Comparison of ENCODE assay signal across 9 mouse cellular contexts in the genomic region with DNA sequence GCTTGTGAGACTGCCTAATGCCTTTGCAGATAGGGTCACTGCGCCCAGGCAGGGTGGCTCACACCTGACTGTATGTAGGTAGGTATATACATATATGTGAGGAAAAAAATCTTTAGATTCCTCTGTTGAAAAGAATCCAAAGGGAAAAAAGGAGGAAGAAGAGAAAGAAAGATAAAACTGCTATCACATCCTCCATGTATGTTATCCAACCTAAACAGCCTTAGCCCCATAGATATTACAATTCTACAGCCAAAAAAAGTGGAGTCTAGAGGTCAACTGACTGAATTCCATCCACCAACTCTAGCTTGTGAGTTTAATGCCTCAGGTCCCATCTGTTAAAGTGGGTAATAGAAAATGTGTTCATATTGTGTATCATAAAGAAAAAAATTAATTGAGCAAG. TPM values are rescaled to one million over a fixed set of nuclear protein-coding genes. Genes with fewer than 3 reads are reported as not detected.
DNase-seq lines count a peak whose midpoint lies in the region; ATAC-seq and TF ChIP-seq lines count a peak whose summit lies in the region.
"Had no signal": no experiment of that assay in that cellular context is flagged by ENCODE, and none has a peak within 500 bp of the region (broad histone marks: within the 10 kb centered on the region; RNA-seq: fewer than 3 reads in every experiment).

No protein-coding gene starts in this region.

- no peak overlapping the region for H3K4me3 ChIP-seq in heart, embryonic 13.5 days
- 0 out of 2 replicates have a peak overlapping the region, but pooled peaks have one; percentile 99 for H3K4me3 ChIP-seq in midbrain, embryonic 13.5 days (replicated peaks)
- H3K4me3 ChIP-seq in midbrain, postnatal 0 days (ENCODE audit: low read depth, low read length) = no peak overlapping the region
- H3K4me3 ChIP-seq in hindbrain, embryonic 16.5 days (ENCODE audit: low read length) = no peak overlapping the region; the same call in 1 of the 2 replicates
- H3K4me3 ChIP-seq in neural tube, embryonic 14.5 days (ENCODE audit: low read depth, low read length) = no peak overlapping the region

- H3K27ac ChIP-seq in heart, embryonic 13.5 days (replicated peaks) = no peak overlapping the region
- no peak overlapping the region for H3K27ac ChIP-seq in midbrain, embryonic 13.5 days
- no peak overlapping the region for H3K27ac ChIP-seq in midbrain, postnatal 0 days (ENCODE audit: low read depth, low read length)
- H3K27ac ChIP-seq in hindbrain, embryonic 16.5 days (ENCODE audit: low read depth, low read length) = no peak overlapping the region
- no peak overlapping the region for H3K27ac ChIP-seq in neural tube, embryonic 14.5 days (ENCODE audit: low read depth, low read length)

- no peak for ATAC-seq in heart, embryonic 13.5 days (ENCODE audit: extremely low read depth, insufficient number of reproducible peaks, low FRiP score, low TSS enrichment)
- no peak for ATAC-seq in midbrain, embryonic 13.5 days
- no peak for ATAC-seq in midbrain, postnatal 0 days (ENCODE audit: low FRiP score)
- no peak for ATAC-seq in hindbrain, embryonic 16.5 days
- no peak for ATAC-seq in neural tube, embryonic 14.5 days (ENCODE audit: low read depth)

- no peak overlapping the region for H3K9ac ChIP-seq in heart, embryonic 13.5 days
- no peak overlapping the region for H3K9ac ChIP-seq in midbrain, embryonic 13.5 days (replicated peaks)
- H3K9ac ChIP-seq in midbrain, postnatal 0 days (replicated peaks; ENCODE audit: low read length, poor library complexity, severe bottlenecking) = no peak overlapping the region
- H3K9ac ChIP-seq in hindbrain, embryonic 16.5 days (ENCODE audit: low read depth, low read length) = no peak overlapping the region
- H3K9ac ChIP-seq in neural tube, embryonic 14.5 days (replicated peaks; ENCODE audit: low read depth, low read length) = no peak overlapping the region

- peaks cover 3% of the 10 kb centered on the region; the same call in 1 of the 2 replicates for H3K9me3 ChIP-seq in heart, embryonic 13.5 days
- peaks cover 8% of the 10 kb centered on the region; the same call in 1 of the 2 replicates for H3K9me3 ChIP-seq in midbrain, embryonic 13.5 days
- H3K9me3 ChIP-seq in midbrain, postnatal 0 days (ENCODE audit: low read length) = no peaks in the 10 kb centered on the region
- 0 out of 2 replicates have a peak, but pooled peaks cover 2% of the 10 kb centered on the region for H3K9me3 ChIP-seq in hindbrain, embryonic 16.5 days (ENCODE audit: control insufficient read depth, low read length)
- no peaks in the 10 kb centered on the region for H3K9me3 ChIP-seq in neural tube, embryonic 14.5 days (ENCODE audit: control insufficient read depth, low read length)

- DNase-seq in heart, postnatal 10 days = no peak
- no peak for DNase-seq in midbrain, postnatal 0 days (ENCODE audit: low spot score)
- DNase-seq in frontal cortex, postnatal 14 days (ENCODE audit: low spot score in 2 of 2) = no peak
- DNase-seq in left cerebral cortex, postnatal 4 days = no peak
- DNase-seq: right cerebral cortex, postnatal 25 days had no signal

- peak overlapping the region; percentile 72; the same call in 1 of the 2 replicates for H3K4me2 ChIP-seq in heart, embryonic 13.5 days
- peak overlapping the region; percentile 89 for H3K4me2 ChIP-seq in midbrain, embryonic 13.5 days (replicated peaks)
- H3K4me2 ChIP-seq in midbrain, postnatal 0 days (ENCODE audit: low read depth, low read length, poor library complexity, severe bottlenecking) = no peak overlapping the region
- peak overlapping the region; percentile 75 for H3K4me2 ChIP-seq in hindbrain, embryonic 16.5 days (ENCODE audit: low read length)
- peak overlapping the region; percentile 73; the same call in 1 of the 2 replicates for H3K4me2 ChIP-seq in neural tube, embryonic 14.5 days (ENCODE audit: low read depth, low read length)

- H3K4me1 ChIP-seq in heart, embryonic 13.5 days = peaks cover 15% of the 10 kb centered on the region
- peaks cover 25% of the 10 kb centered on the region for H3K4me1 ChIP-seq in midbrain, embryonic 13.5 days (replicated peaks)
- H3K4me1 ChIP-seq in midbrain, postnatal 0 days (ENCODE audit: insufficient read depth, low read length) = peaks cover 7% of the 10 kb centered on the region
- peaks cover 14% of the 10 kb centered on the region for H3K4me1 ChIP-seq in hindbrain, embryonic 16.5 days (ENCODE audit: control insufficient read depth, insufficient read depth, low read depth, low read length)
- H3K4me1 ChIP-seq in neural tube, embryonic 14.5 days (ENCODE audit: control insufficient read depth, insufficient read depth, low read length) = peaks cover 8% of the 10 kb centered on the region; the same call in 1 of the 2 replicates

- intact Hi-C loops in heart, postnatal 10 days (cut with DNase I) = loop anchor here (5.0 kb wide), 2 partner anchors 118 to 213 kb away; partner anchors contain the start of genes Aamdc, Ints4 and Rsf1
- intact Hi-C loops in left cerebral cortex, postnatal 4 days (cut with DNase I) = no loop called here

- no peak for TF ChIP-seq CTCF in midbrain, postnatal 0 days (IDR thresholded peaks at IDR 0.05)

- WGBS in heart, embryonic 13.5 days = 95% methylated on average over 1 of the region's 1 CpGs
- WGBS in midbrain, embryonic 13.5 days = 100% methylated on average over 1 of the region's 1 CpGs
- WGBS in midbrain, postnatal 0 days = 100% methylated on average over 1 of the region's 1 CpGs
- WGBS in hindbrain, embryonic 16.5 days = 100% methylated on average over 1 of the region's 1 CpGs
- 96% methylated on average over 1 of the region's 1 CpGs for WGBS in neural tube, embryonic 14.5 days

- peaks cover 16% of the 10 kb centered on the region for H3K36me3 ChIP-seq in heart, embryonic 13.5 days
- peaks cover 19% of the 10 kb centered on the region for H3K36me3 ChIP-seq in midbrain, embryonic 13.5 days
- H3K36me3 ChIP-seq in midbrain, postnatal 0 days (ENCODE audit: insufficient read depth, low read length) = no peaks in the 10 kb centered on the region
- peaks cover 3% of the 10 kb centered on the region; the same call in 1 of the 2 replicates for H3K36me3 ChIP-seq in hindbrain, embryonic 16.5 days (ENCODE audit: control insufficient read depth, insufficient read depth, low read length)
- no peaks in the 10 kb centered on the region; the same call in 1 of the 2 replicates for H3K36me3 ChIP-seq in neural tube, embryonic 14.5 days (ENCODE audit: control insufficient read depth, insufficient read depth, low read length)

- H3K27me3 ChIP-seq in heart, embryonic 13.5 days (replicated peaks) = no peaks in the 10 kb centered on the region
- H3K27me3 ChIP-seq in midbrain, embryonic 13.5 days = no peaks in the 10 kb centered on the region
- no peaks in the 10 kb centered on the region for H3K27me3 ChIP-seq in midbrain, postnatal 0 days (ENCODE audit: insufficient read depth, low read length)
- H3K27me3 ChIP-seq in hindbrain, embryonic 16.5 days (replicated peaks; ENCODE audit: control insufficient read depth, insufficient read depth, low read length) = no peaks in the 10 kb centered on the region
- H3K27me3 ChIP-seq in neural tube, embryonic 14.5 days (ENCODE audit: control insufficient read depth, insufficient read depth, low read length) = no peaks in the 10 kb centered on the region

RNA-seq across cellular contexts. Expression of gene Clns1a, which starts 1.0 kb away (rescaled TPM):
- 96.0 and 110 TPM in 2 replicates for polyA plus RNA-seq in heart, embryonic 13.5 days (2015; fragmentation: Nextera tagmentation; extraction: Ambion mirVana)
- 10 to 100 TPM; 33.3 to 40.5 TPM for total RNA-seq in heart, postnatal 10 days (2021)
- 194 and 201 TPM in 2 replicates for polyA plus RNA-seq in midbrain, embryonic 13.5 days (2015; fragmentation: Nextera tagmentation; extraction: Ambion mirVana)
- total RNA-seq in midbrain, postnatal 0 days (2014; rRNA removed) = 90.2 and 101 TPM in 2 replicates
- 157 and 162 TPM in 2 replicates for polyA plus RNA-seq in midbrain, postnatal 0 days (2015; fragmentation: Nextera tagmentation; extraction: Ambion mirVana)
- polyA plus RNA-seq in hindbrain, embryonic 16.5 days (2015; fragmentation: Nextera tagmentation; extraction: Ambion mirVana) = 184 TPM in 2 replicates
- polyA plus RNA-seq in neural tube, embryonic 14.5 days (2014; fragmentation: Nextera tagmentation; extraction: Ambion mirVana) = 187 and 197 TPM in 2 replicates
- total RNA-seq in left cerebral cortex, postnatal 4 days (2021) = 10 to 100 TPM; 80.1 to 81.3 TPM

RNA-seq across cellular contexts. Expression of gene Aqp11, which starts 42.6 kb away (rescaled TPM):
- polyA plus RNA-seq in heart, embryonic 13.5 days (2015; fragmentation: Nextera tagmentation; extraction: Ambion mirVana) = 2.4 and 2.7 TPM in 2 replicates
- 1 to 10 TPM; 1.1 to 1.4 TPM for total RNA-seq in heart, postnatal 10 days (2021)
- 9.7 and 10.8 TPM in 2 replicates for polyA plus RNA-seq in midbrain, embryonic 13.5 days (2015; fragmentation: Nextera tagmentation; extraction: Ambion mirVana)
- 13.5 and 13.7 TPM in 2 replicates for total RNA-seq in midbrain, postnatal 0 days (2014; rRNA removed)
- polyA plus RNA-seq in midbrain, postnatal 0 days (2015; fragmentation: Nextera tagmentation; extraction: Ambion mirVana) = 24.0 and 25.4 TPM in 2 replicates
- polyA plus RNA-seq in hindbrain, embryonic 16.5 days (2015; fragmentation: Nextera tagmentation; extraction: Ambion mirVana) = 23.2 and 24.5 TPM in 2 replicates
- polyA plus RNA-seq in neural tube, embryonic 14.5 days (2014; fragmentation: Nextera tagmentation; extraction: Ambion mirVana) = 20.7 and 20.8 TPM in 2 replicates
- total RNA-seq in left cerebral cortex, postnatal 4 days (2021) = 10 to 100 TPM; 15.5 to 18.0 TPM
